Mouse (Mus musculus): ENCODE results near the gene Ift27.

Ift27 gene

DNA sequence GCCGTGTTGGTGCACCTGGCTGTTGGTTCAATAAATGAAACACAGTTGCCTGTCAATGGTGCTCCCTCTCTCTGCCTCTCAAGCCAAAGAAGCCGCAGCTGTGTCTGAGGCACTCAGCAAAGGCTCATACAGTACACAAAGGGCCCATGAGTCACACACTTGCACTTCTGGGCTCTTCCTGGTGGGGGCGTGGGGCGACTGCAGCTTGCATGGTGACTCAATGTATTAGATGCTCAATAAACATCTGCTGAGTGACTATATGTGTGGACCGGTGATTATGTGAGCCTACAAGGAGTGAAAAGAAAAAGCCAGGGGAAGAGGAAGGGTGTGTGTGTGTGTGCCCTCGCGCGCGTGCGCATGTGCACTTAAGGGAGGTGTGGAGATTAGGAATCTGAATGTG is 2.3 kb downstream of the Ift27 start:
- DNase-seq = no peak

DNA sequence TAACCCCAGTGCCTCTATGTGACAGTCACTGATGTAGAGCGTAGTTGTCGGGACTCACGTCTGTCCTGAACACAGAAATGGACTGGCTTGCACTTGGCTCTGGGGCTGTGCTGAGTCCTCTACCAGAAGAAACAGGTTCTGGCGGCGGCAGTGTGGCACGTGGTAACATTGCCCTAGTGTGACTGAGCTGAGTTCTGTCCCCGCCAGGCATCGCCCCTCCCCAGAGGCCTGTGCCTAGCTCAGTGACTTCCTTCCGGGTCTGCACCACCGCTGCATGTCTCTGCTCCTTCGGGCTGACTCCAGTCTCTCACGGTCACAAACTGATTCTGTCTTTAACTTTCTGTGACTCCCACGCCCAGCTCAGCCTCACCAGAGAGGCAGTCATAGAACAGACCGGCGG is 3.2 kb downstream of the Ift27 start:
- DNase-seq = no peak

GRCm38 (mm10) chr15:78169566-78169965 is 4.3 kb downstream of the Ift27 start:
- DNase-seq = peak; percentile 53

GRCm38 (mm10) chr15:78165292-78165691 is 8.6 kb downstream of the Ift27 start:
- no peak for DNase-seq

GRCm38 (mm10) chr15:78164466-78164865 is 9.4 kb downstream of the Ift27 start:
- peak; percentile 32 for DNase-seq

DNA sequence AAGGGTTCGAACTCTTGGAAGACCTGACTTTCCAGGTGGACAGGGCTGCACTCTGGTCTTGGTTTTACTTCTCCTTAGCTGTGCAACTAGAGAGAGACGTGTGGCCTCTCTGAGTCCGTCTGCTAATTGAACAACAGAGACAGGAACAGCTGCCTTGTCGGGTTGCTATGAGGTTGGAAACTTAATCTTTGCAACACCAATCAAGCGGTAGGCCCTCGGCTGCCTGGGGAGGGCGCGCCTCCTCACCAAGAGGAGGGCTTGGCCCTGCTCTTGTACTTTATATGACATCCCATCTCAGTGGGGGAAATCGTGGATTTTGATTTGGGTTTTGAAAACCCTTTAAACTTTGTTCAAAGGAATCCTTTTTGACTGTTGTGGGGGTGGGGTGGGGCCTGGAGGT is 12.0 kb downstream of the Ift27 start:
- no peak for DNase-seq

DNA sequence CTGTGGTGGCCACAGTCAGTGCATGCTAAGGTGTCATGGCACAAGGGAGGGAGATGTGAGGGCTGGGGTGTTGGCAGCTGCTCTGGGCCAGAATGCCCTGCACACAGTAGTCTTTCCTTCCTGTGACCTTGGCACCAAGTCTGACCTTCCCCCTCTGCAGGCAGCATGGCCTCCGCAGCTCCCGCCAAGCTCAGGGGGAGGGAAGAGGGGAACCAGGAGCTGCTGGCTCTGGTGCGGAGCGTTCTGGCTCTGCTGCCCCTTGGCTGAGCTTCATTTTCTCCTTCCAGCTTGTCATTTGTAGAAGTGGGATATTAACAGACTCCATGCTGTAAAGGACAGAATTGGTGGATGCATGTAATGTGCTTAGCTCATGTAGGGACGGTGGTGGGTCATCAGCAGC is 15.6 kb downstream of the Ift27 start:
- DNase-seq = no peak

DNA sequence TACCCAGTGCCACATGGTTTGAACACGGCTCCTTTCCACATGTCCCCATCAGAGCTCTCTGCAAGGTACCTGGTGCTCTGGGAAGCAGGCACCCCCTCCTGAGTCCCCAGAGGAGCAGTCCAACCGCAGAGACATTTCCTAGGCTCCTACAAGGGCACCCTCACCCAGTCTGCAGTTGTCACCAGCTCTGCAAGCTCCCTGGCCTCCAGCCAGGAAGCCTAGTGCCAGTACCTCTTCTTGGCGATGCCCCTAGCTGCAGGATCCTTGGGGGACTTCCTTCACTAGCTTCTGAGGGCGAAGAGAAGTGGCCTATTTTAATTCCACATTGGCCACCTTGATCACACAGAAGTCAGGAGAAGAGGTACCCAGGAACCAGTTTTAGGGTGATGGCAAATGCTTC is 16.1 kb downstream of the Ift27 start:
- DNase-seq = no peak

DNA sequence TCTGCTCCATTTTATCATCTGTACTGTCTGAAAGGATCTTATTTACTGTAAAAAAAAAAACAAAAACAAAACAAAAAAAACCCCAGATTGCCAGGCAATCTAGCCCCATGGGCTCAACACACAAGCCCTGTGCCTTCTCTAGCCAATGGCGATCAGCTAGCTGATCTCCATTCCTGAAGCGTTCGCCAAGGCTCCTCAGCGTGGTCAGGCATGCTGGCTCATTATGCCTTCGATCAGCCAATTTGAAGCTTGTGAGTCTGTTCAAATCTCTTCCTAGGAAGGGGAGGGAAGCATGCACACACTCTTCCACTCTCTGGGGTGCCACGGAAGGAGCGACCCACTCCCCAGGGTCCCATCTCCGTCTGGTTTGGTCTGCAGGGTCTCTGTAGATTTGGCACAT is 16.6 kb downstream of the Ift27 start:
- DNase-seq = no peak

DNA sequence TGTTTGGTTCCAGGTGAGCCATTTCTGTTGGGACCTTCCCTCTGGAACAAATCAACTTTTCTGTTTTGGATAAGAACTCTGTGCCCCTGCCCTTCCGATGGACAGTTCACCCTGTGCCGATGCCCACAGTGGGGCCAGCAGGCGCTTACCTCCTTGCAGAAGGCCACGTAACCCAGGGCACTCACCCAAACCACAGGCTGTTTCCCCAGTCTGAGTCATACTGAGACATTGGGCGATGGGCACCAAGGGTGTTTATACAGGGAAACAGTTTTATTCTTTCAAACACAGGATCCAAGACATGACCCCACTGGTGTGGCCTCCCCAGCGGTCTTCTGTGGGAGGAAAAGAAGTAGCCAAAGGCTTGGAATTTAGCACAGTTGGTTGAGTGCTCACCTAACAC is 18.5 kb downstream of the Ift27 start:
- no peak for DNase-seq

GRCm38 (mm10) chr15:78153045-78153775 is 20.7 kb downstream of the Ift27 start:
- no peak for DNase-seq

- no peak for DNase-seq
Observed at GRCm38 (mm10) chr15:78148565-78148964, 25.3 kb downstream of the Ift27 start.

- DNase-seq = no peak
Observed at GRCm38 (mm10) chr15:78140226-78140625, 33.7 kb downstream of the Ift27 start.

- no peak for DNase-seq
Observed at GRCm38 (mm10) chr15:78134606-78135005, 39.3 kb downstream of the Ift27 start.

DNA sequence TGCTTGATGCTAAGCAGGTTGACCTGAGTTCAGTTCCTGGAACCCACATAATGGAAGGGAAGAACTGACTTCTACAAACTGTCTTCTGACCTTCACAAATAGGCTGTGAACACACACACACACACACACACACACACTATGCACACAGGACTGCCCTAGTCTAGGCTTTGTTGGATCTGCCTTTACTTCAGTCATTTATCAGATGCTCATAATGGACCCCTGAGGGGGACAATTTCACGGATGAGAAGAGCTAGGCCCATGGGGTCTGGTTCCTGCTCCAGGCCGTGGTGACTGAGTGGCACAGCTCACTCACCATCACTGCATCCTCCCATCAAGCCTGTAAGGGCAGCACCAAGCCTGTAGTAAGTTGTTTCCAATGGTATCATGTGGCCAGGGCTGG is 40.5 kb downstream of the Ift27 start:
- no peak for DNase-seq

- peak; percentile 87 for DNase-seq
Observed at GRCm38 (mm10) chr15:78119704-78120103, 54.2 kb downstream of the Ift27 start, which contains the start of gene Cacng2. Gene Cacng2, minus strand, starts transcription at chr15:78120028.

DNA sequence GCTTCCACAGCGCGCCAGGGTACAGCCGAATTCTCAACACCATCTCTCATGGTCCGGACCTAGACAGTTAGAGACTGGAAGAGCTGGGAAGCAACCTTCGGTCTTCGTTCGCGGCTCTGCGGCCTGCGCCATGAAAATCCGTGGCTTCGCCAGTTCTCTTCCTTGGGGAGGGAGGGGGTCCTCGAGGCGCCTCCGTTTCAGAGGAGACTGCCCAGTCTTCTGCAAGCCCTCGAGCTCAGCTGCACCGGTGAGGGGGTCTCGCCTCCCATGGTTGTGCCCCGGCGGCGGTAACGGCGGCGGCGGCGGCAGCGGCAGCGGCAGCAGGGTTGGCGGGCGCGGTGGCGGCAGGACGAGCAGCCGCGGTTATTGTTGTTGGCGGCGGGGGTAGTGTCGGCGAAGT is 54.7 kb downstream of the Ift27 start:
- DNase-seq = peak; percentile 37

DNA sequence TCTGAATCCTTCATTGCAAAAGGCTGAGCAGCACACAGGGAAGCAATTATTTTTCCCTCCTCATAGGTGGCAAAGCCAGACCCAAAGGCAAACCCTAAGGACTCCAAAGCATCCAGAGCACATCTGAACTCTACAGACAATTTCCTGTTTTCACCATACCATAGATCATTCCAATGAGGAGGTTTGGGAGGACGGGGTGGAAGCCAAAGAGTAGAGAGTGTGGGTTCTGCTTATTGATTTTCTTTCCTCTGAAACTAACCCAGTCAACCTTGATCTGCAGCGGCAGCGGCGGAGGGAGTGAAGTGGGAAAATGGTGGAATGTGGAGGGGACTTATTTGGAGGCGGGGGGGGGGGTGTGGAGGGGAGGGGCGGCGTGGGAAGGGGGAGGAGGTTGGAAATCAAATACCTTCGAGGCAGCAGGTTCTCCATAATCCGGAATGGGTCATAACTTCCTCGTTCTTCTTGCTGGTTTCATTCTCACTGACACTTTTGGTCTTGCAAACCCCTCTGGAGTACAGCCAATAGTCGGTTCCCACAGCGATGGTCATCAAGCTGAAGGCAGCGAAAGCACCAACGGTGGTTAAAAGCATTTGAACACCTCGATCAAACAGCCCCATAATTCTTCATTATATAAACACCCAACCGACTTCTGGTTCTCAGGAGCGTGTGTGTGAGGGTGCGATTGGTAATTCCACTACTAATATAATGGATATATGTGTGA is 55.5 kb downstream of the Ift27 start:
- no peak for DNase-seq

GRCm38 (mm10) chr15:78117731-78118130 is 56.2 kb downstream of the Ift27 start:
- DNase-seq = no peak

DNA sequence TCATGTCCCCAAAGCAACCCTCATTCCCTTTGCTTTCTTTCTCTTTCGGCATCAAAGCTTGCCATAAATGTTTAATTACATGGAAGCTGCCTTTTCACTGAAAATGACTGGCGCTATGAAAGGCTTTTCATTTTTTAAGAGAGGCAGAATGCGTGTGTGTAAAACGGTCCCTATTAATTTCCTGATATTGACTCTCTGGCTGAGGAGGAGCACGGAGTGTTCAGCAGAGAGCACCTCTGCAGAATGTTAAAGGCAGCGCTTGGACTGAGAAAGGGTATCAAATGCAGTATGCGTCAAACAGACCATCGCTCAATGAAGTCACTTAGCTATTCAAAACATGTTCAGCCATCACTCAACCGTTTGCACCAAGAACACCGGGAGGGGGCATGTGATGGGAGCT is 57.0 kb downstream of the Ift27 start:
- DNase-seq = no peak

GRCm38 (mm10) chr15:78116244-78116643 is 57.7 kb downstream of the Ift27 start:
- DNase-seq = no peak

All from right cerebral cortex, adult 18-20 months (tissue).